Mouse (Mus musculus) testis, adult 2 months (tissue): Measurements from ENCODE around the gene Lgi2. TPM values are rescaled to one million over a fixed set of nuclear protein-coding genes. Genes with fewer than 3 reads are reported as not detected.

Experiments used
- H3K27ac ChIP-seq: fragments of 200-500 bp; 2 replicates; pipeline ENCODE4 v1.5.1; 2012; ENCODE audit warnings: low read depth, low read length; ENCODE audit not compliant: control insufficient read depth, insufficient read depth
- H3K27me3 ChIP-seq: fragments of 200-500 bp; 2 replicates; pipeline ENCODE4 v1.6.1; 2012; ENCODE audit warnings: mild to moderate bottlenecking, low read length, moderate library complexity; ENCODE audit not compliant: control insufficient read depth, insufficient read depth
- H3K36me3 ChIP-seq: fragments of 200-500 bp; 2 replicates; pipeline ENCODE4 v1.6.1; 2012; ENCODE audit warnings: mild to moderate bottlenecking, low read length; ENCODE audit not compliant: control insufficient read depth, insufficient read depth
- H3K4me1 ChIP-seq: fragments of 200-500 bp; 2 replicates; pipeline ENCODE4 v1.6.1; 2012; ENCODE audit warnings: low read length; ENCODE audit not compliant: control insufficient read depth, insufficient read depth
- H3K4me3 ChIP-seq: fragments of 200-500 bp; 2 replicates; pipeline ENCODE4 v1.5.1; 2012; ENCODE audit warnings: low read depth, mild to moderate bottlenecking, low read length, moderate library complexity, mixed read lengths; ENCODE audit not compliant: control insufficient read depth
- CTCF ChIP-seq: fragments of 200-500 bp; IDR thresholded peaks from 2 replicates; pipeline ENCODE4 v1.5.1; 2012; ENCODE audit warnings: low read depth, mild to moderate bottlenecking, inconsistent platforms, low read length, moderate library complexity; ENCODE audit not compliant: control insufficient read depth, insufficient read depth, insufficient replicate concordance
- POLR2A ChIP-seq: fragments of 200-500 bp; IDR thresholded peaks from 2 replicates; pipeline ENCODE4 v1.6.1; 2012; ENCODE audit warnings: low read depth, mild to moderate bottlenecking, inconsistent platforms, low read length, moderate library complexity; ENCODE audit not compliant: control insufficient read depth
- polyA plus RNA-seq: library from polyadenylated mRNA; depleted of rRNA; stranded (reverse); fragments of >200 nt; gene quantifications from 2 replicates; pipeline ENCODE4 v1.2.3, GENCODE M21; 2012

Gene Lgi2
- polyA plus RNA-seq, 1 experiment: 0.54 TPM

DNA sequence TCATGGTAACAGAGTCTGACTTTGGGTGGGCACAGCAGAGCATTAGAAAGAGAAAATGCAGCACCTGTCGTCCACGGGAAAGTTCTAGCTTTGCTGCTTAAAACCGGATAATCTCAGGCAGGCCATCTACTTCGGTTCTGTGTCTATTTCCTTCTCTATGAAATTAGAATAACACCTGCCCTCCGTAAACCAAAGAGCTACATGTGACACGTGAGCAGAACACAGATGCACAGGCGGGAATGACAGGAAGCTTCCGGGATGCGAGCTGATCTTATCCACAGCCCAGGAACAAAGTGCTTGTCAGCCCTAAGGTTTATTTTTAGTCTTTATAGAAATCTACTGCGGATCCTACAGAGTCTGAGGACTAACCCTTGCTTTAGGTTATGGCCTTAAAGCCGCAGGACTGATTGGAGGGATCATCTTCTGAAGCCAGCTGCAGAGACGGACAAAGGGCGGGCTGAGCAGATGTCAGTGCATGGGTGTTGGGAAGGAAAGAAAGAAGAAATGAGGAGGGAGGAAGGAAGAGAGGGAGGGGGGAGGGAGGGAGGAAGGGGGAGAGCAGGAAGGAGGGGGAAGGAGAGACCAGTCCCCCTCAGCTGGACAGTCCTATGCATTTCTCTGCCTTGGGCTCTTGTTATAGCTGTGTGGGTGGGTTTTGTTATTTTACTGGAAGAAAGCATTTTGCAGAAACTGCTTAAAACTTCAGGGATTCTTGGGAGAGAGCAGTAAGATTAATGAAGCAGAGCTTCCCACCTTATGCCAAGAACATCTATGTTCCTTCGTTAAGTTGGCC, 31.3 kb downstream of the Lgi2 start:
- Histone ChIP-seq H3K27ac (no peak overlapping the region), H3K4me1 (no peaks in the 10 kb centered on the region), H3K4me3 (no peak overlapping the region), H3K36me3 (no peaks in the 10 kb centered on the region), H3K27me3 (no peaks in the 10 kb centered on the region)
- no peak for TF ChIP-seq POLR2A
- no peak for TF ChIP-seq CTCF

DNA sequence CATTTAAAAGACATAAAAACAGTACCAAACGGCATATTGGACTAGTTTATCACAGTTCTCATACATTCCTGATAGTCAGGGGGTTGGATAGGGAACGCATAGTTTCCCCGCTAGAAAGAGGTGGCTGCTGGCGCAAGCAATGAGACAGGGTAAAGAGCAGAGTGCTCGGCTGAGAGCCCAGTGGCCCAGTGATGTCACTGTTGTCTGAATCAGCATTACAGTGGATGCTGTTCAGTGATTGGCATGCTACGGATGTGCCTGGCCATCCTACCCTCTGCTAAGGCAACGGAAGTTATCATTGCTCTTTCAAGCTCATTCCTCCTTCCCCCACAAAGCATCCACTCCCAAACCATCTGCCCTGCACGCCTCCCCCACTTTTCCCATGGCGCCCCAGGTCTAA, 32.6 kb downstream of the Lgi2 start:
- Histone ChIP-seq H3K27me3 (no peaks in the 10 kb centered on the region), H3K4me3 (no peak overlapping the region), H3K4me1 (no peaks in the 10 kb centered on the region), H3K36me3 (no peaks in the 10 kb centered on the region), H3K27ac (no peak overlapping the region)
- no peak for TF ChIP-seq CTCF
- TF ChIP-seq POLR2A: no peak

DNA sequence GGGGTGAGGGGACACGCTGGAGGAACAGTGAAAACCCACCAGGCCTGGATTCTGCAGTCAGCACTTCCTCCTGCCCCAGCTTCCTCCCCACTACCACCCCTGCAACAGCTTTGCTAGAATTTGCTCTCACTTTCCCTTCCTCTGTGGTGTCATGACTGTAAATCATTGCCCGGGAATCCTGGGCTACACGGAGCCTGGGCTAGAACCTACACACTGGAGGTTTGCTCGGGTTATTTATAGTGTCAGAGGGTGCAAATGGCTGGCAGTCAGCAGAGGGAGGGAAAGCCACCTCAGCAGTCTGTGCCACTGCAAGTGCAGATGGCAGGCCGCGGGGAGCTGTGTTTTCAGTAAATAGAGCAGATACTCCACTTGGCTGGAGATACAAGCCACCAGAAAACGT, 37.7 kb downstream of the Lgi2 start:
- Histone ChIP-seq H3K27me3 (no peaks in the 10 kb centered on the region), H3K4me3 (no peak overlapping the region), H3K36me3 (no peaks in the 10 kb centered on the region), H3K27ac (no peak overlapping the region), H3K4me1 (no peaks in the 10 kb centered on the region)
- TF ChIP-seq POLR2A: no peak

DNA sequence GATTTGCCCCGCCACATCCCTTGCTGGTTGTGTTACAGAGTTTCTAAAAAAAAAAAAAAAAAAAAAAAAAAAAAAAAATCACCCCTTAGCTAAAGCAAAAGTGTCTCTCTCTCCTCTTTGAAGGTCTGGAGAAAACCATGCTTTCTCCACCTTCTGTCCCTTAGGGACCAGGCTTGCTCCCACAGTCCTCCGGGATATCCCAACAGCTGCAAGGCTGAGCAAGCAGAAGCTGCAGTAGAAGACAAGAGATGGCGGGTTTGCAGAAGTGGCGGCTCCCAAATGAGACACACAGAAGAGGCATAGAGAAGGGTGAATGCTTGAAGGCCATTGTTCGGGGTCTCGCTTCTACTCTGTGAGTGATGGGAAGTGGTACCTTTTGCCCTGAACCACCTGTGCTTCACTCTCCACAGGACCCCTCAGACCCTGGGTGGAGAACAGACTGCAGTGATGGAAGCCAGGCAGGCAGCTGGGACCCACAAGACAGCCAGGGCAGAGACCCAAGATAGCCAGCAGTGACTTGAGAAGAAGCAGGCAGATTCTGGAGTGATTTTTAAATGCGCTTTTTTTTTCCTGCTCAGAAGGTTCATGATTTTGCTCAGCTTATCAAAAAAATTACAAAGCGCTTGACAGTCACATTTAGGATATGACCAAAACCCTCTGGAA, 39.8 kb downstream of the Lgi2 start:
- H3K27ac ChIP-seq: no peak overlapping the region
- no peaks in the 10 kb centered on the region for H3K4me1 ChIP-seq
- no peaks in the 10 kb centered on the region for H3K27me3 ChIP-seq
- H3K4me3 ChIP-seq: no peak overlapping the region
- H3K36me3 ChIP-seq: no peaks in the 10 kb centered on the region
- no peak for TF ChIP-seq CTCF
- TF ChIP-seq POLR2A: no peak

DNA sequence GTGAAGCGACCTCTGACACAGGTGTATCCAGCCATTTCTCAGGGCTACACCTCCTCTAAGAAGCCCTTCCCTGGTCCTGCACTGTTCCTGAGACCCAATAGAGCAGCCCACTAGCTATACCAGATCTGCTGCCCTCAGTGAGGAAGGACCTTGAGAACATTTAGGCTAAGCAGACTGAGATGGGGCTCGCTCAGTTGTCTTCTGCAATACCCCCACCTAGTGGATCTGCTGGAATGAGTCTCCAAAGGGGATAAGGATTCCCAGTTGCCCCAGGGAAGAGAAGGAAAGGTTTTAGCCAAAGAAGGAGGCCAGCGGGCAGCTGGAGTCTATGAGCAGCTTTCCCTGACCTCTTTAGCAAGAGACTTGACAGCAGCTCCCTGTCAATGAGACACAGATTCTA, 42.1 kb downstream of the Lgi2 start:
- Histone ChIP-seq H3K27ac (no peak overlapping the region), H3K36me3 (no peaks in the 10 kb centered on the region), H3K4me1 (peaks cover 7% of the 10 kb centered on the region), H3K27me3 (no peaks in the 10 kb centered on the region), H3K4me3 (no peak overlapping the region)
- no peak for TF ChIP-seq CTCF
- no peak for TF ChIP-seq POLR2A

DNA sequence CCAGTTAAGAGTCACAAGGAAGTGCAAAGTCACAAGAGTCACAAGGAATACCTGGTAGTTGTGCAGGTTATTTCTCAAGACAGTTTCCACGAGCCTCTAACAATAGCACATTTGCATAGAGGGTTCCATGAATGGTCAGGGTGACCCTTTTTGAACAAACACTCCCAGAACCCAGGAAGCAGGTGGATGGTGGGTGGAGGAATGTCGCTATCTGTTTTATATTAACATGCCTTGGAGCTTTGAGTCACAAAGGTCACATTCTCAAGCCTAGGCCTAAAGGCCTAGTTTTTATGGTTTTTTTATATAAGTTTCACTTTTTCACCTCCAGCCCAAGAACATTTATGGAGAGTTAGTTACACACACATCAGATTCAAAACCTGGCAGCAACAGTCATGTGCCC, 46.3 kb downstream of the Lgi2 start:
- H3K4me1 ChIP-seq: peaks cover 18% of the 10 kb centered on the region
- no peak overlapping the region for H3K27ac ChIP-seq
- H3K4me3 ChIP-seq: no peak overlapping the region
- no peaks in the 10 kb centered on the region for H3K27me3 ChIP-seq
- no peak for TF ChIP-seq CTCF
- no peak for TF ChIP-seq POLR2A
- no peaks in the 10 kb centered on the region for H3K36me3 ChIP-seq

DNA sequence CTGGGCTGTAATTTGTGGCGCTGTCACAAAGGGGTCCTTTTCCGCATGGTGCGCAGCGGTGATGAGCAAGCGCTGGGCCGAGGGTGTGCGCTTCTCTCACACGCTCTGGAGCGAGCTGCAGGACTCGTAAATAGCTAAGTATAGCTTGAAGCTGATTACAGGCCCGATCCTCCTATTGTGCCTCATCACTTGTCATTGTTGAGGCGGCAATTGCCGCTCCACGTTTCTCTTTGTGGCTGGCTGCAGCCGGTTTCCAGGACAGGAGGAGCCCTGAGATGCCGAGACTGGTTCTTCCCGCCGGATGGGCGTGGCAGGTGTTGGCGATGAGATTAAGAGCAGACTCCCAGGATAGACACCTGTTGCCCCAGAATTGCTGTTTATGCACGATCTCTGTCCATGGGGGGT, 50.2 kb downstream of the Lgi2 start:
- TF ChIP-seq CTCF (no peak), POLR2A (no peak)
- H3K36me3 ChIP-seq: no peaks in the 10 kb centered on the region
- peaks cover 18% of the 10 kb centered on the region for H3K4me1 ChIP-seq
- peak overlapping the region; percentile 50 for H3K4me3 ChIP-seq
- H3K27me3 ChIP-seq: no peaks in the 10 kb centered on the region
- H3K27ac ChIP-seq: no peak overlapping the region
